Mouse (Mus musculus) neural tube, embryonic 13.5 days (tissue): ENCODE results near the gene Zim1. TPM values are rescaled to one million over a fixed set of nuclear protein-coding genes. Genes with fewer than 3 reads are reported as not detected.

Experiments
- ATAC-seq: fragments of 200-750 bp; cut with Nextera tagmentation; 2 replicates; pipeline ENCODE4 v1.8.0; 2017; ENCODE audit warnings: low read depth, mild to moderate bottlenecking, moderate TSS enrichment, moderate library complexity
- H3K27ac ChIP-seq: fragments of 300-500 bp; sonication (generic); replicated peaks from 2 replicates; pipeline ENCODE4 v1.5.1; 2015; ENCODE audit warnings: moderate library complexity, mild to moderate bottlenecking, inconsistent platforms
- H3K27me3 ChIP-seq: fragments of 300-500 bp; sonication (generic); 2 replicates; pipeline ENCODE4 v1.6.1; 2015; ENCODE audit warnings: mild to moderate bottlenecking, inconsistent platforms
- H3K36me3 ChIP-seq: fragments of 300-500 bp; sonication (generic); 2 replicates; pipeline ENCODE4 v1.6.1; 2015; ENCODE audit warnings: mild to moderate bottlenecking, inconsistent platforms
- H3K4me1 ChIP-seq: fragments of 300-500 bp; sonication (generic); replicated peaks from 2 replicates; pipeline ENCODE4 v1.6.1; 2015; ENCODE audit warnings: inconsistent platforms
- H3K4me2 ChIP-seq: fragments of 300-500 bp; sonication (generic); 2 replicates; pipeline ENCODE4 v1.6.1; 2015; ENCODE audit warnings: inconsistent platforms, mild to moderate bottlenecking, moderate library complexity
- H3K4me3 ChIP-seq: fragments of 300-500 bp; sonication (generic); 2 replicates; pipeline ENCODE4 v1.5.1; 2015; ENCODE audit warnings: mild to moderate bottlenecking, inconsistent platforms
- H3K9ac ChIP-seq: fragments of 300-500 bp; sonication (generic); 2 replicates; pipeline ENCODE4 v1.6.1; 2015; ENCODE audit warnings: moderate library complexity, mild to moderate bottlenecking, inconsistent platforms
- H3K9me3 ChIP-seq: fragments of 300-500 bp; sonication (generic); 2 replicates; pipeline ENCODE4 v1.6.1; 2016; ENCODE audit warnings: inconsistent platforms
- WGBS: fragments of 180-500 bp; shearing (Covaris S2); methylation state at CpG from one replicate; pipeline ENCODE4 v1.1.7; 2015; 5-methylcytosine and 5-hydroxymethylcytosine counted together
- polyA plus RNA-seq: library from polyadenylated mRNA; unstranded; fragments of >200 nt; fragmentation: Nextera tagmentation; extraction: Ambion mirVana; gene quantifications from 2 replicates; pipeline ENCODE4 v1.2.1, GENCODE M21; 2015

Gene Zim1
- polyA plus RNA-seq = 2.6 and 3.0 TPM in 2 replicates

DNA sequence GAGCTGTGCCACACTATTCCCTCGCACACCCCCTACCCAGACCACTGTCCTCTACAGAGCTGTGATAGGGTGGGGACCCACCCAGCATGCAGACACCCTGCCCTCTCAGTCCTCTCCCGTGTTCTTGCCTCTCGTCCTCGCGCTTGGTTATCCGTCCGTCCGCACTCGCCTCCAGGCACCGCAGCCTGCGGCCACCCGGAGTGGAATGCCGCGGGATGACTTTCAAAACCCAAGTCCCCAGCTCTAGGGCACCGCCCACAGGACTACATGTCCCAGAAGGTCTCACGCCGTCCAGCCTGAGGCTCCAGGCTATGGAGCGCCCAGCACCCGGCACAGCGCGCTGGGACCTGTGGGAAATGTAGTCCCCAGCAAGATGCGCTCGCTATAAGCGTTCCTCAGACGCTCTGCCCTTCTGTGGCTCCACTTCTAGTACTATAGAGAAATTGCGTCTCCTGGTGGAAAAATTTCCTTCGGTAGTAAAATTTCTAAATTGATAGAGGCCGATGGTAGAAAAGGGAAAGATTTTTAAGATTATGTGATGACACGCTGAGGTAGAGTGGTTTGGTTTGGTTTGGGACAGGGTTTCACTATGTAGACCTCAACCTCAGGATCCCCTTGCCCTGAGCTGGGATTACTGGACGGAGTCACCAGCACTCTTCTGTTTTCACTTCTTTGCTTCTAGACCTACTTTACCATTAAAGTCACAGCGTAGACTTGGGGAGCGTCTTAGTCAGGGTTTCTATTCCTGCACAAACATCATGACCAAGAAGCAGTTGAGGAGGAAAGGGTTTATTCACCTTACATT, at the start of gene Zim1:
Gene Zim1 (minus strand): TSS at position 210 of the 805 bp plus-strand sequence.
- H3K4me2 ChIP-seq = peak within 1 kb of the TSS; percentile 76
- ATAC-seq = peak; percentile 100
- H3K27me3 ChIP-seq = no peaks in the 10 kb centered on the region
- H3K9ac ChIP-seq = peak within 1 kb of the TSS; percentile 64
- H3K4me1 ChIP-seq = no peaks in the 10 kb centered on the region
- H3K4me3 ChIP-seq = peak within 1 kb of the TSS; percentile 47
- H3K27ac ChIP-seq = no peak within 1 kb of the TSS
- 11% methylated on average over 32 of the region's 32 CpGs for WGBS
- H3K36me3 ChIP-seq = 0 out of 2 replicates have a peak, but pooled peaks cover 2% of the 10 kb centered on the region
- H3K9me3 ChIP-seq = no peaks in the 10 kb centered on the region

DNA sequence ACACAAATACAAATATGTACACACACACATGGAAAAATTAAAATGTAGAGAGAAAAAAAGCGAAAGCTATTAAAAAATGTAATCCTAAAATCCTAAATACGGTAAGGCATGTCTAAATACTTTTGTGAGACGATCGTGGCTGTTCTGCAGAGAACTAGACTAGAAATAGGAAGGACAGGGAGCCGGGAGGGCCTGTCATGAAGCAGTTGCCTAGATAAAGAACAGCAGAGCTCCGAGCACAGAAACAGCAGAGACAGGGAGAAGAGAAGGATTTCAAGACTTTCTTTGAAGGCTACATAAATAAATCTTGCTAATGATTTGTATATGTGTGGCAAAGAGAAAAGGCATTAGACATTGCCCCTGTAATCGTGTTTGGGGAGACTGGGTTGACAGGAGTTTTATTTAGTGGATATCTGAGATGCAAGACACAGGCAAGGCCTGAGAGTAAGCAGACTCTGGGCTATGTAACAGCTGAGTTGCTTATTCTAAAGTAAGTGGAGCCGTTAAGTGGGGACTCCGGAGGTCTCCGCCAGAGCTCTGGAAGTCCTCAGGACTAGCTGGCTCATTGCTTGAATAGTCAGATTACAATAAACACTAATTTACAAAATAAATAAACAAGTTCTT, 48.1 kb upstream of the Zim1 start:
- no peak overlapping the region for H3K4me2 ChIP-seq
- peak overlapping the region; percentile 43; the same call in 1 of the 2 replicates for H3K27ac ChIP-seq
- no peaks in the 10 kb centered on the region for H3K9me3 ChIP-seq
- no peak overlapping the region for H3K4me3 ChIP-seq
- no peaks in the 10 kb centered on the region for H3K36me3 ChIP-seq
- peaks cover 24% of the 10 kb centered on the region; the same call in 1 of the 2 replicates for H3K4me1 ChIP-seq
- ATAC-seq = no peak
- H3K9ac ChIP-seq = no peak overlapping the region
- no peaks in the 10 kb centered on the region for H3K27me3 ChIP-seq
- 73% methylated on average over 10 of the region's 10 CpGs for WGBS

DNA sequence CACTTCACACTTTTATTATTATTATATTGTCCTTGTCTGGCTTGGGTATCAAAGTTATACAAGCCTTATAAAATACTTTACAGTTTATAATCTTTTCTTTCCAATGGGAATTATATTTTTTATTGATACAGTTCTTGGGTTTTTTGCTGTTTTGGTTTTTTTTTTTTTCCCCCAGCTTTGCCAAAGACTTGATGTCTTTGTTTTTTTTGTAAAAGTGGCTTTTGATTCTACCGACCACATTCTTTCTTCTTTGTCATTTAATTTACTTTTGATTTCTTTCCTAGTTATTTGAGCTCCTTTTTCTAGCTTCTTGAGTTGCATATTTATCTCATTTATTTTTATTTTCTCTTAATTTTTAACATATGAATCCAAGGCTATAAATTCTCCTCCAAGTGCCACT, 39.8 kb upstream of the Zim1 start:
- H3K4me1 ChIP-seq = no peaks in the 10 kb centered on the region; the same call in 1 of the 2 replicates
- no peaks in the 10 kb centered on the region for H3K36me3 ChIP-seq
- no peak overlapping the region for H3K9ac ChIP-seq
- H3K27me3 ChIP-seq = no peaks in the 10 kb centered on the region
- H3K27ac ChIP-seq = no peak overlapping the region
- no peak for ATAC-seq
- no peak overlapping the region for H3K4me2 ChIP-seq
- no peaks in the 10 kb centered on the region for H3K9me3 ChIP-seq
- 78% methylated on average over 1 of the region's 1 CpGs for WGBS
- no peak overlapping the region for H3K4me3 ChIP-seq

DNA sequence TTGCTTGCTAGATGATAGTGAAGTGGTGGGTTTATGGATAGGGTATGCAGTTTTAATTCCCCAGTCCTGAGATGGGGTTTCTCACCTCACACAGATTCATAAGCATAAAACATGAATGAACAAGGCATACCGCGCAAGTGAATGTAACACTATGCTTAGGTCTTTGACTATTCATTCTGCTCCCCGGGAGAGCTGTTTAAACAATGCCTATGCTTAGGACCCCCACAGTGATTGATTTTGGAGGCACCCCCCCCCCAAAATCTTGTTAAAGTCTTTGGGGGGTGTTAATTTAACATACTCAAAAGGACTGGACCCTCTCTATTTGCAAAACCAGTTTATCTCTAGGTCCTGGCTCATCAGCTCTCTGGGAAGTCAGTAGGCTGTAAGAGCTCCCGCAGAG, 35.7 kb upstream of the Zim1 start:
- H3K27ac ChIP-seq = peak overlapping the region; percentile 56
- peak overlapping the region; percentile 55 for H3K4me2 ChIP-seq
- WGBS = 59% methylated on average over 4 of the region's 4 CpGs
- peaks cover 27% of the 10 kb centered on the region; the same call in 1 of the 2 replicates for H3K9me3 ChIP-seq
- peak overlapping the region; percentile 61 for H3K9ac ChIP-seq
- ATAC-seq = no peak
- H3K27me3 ChIP-seq = no peaks in the 10 kb centered on the region
- H3K36me3 ChIP-seq = no peaks in the 10 kb centered on the region
- H3K4me3 ChIP-seq = peak overlapping the region; percentile 56
- peaks cover under 1% of the 10 kb centered on the region; the same call in 1 of the 2 replicates for H3K4me1 ChIP-seq

DNA sequence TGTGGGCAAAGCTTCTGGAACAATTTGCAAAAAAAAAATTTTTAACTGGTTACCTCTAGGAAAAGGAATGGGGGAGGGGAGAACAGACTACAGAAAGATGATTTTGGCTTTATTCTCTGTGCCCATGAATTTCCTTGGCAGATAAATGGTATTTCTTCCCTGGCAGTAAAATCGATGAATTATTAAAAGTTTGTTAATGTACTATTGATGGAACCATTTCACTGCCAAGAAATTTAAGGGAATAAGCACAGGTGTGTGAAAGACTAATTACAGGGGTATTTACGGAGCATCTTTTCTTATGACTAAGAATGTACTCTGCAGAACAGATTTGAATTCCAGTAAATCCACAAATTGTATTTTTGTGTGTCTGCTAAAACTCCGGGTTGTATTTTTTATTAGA, 35.1 kb upstream of the Zim1 start:
- Histone ChIP-seq H3K36me3 (no peaks in the 10 kb centered on the region), H3K27me3 (no peaks in the 10 kb centered on the region), H3K9ac (peak overlapping the region; percentile 61), H3K9me3 (peaks cover 27% of the 10 kb centered on the region; the same call in 1 of the 2 replicates), H3K27ac (no peak overlapping the region), H3K4me1 (peaks cover 6% of the 10 kb centered on the region; the same call in 1 of the 2 replicates), H3K4me3 (peak overlapping the region; percentile 56), H3K4me2 (peak overlapping the region; percentile 55)
- 52% methylated on average over 3 of the region's 3 CpGs for WGBS
- no peak for ATAC-seq

DNA sequence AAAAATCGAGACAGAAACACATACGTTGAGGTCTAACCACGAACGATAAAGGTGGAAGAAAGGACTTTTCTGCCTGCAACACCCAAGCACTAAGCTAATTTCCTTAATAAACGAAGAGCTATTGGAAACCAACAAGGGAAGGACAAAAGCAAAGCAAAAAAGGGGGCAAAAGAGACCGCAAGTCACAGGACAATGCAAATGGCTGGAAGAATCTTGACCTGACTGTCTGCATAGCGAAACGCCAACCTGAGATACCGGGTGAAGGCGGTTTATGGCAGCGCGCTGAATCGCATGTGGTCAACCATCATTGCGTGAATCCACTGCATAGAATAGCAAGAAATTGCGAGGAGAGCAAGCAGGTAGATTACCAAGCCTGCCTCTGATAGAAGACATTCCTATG, 34.6 kb upstream of the Zim1 start:
- H3K27me3 ChIP-seq = no peaks in the 10 kb centered on the region
- H3K4me1 ChIP-seq = peaks cover 6% of the 10 kb centered on the region; the same call in 1 of the 2 replicates
- 45% methylated on average over 15 of the region's 15 CpGs for WGBS
- peak overlapping the region; percentile 97 for H3K27ac ChIP-seq
- peaks cover 27% of the 10 kb centered on the region; the same call in 1 of the 2 replicates for H3K9me3 ChIP-seq
- H3K4me2 ChIP-seq = peak overlapping the region; percentile 55
- H3K9ac ChIP-seq = peak overlapping the region; percentile 61
- H3K36me3 ChIP-seq = no peaks in the 10 kb centered on the region
- H3K4me3 ChIP-seq = peak overlapping the region; percentile 56
- ATAC-seq = no peak

DNA sequence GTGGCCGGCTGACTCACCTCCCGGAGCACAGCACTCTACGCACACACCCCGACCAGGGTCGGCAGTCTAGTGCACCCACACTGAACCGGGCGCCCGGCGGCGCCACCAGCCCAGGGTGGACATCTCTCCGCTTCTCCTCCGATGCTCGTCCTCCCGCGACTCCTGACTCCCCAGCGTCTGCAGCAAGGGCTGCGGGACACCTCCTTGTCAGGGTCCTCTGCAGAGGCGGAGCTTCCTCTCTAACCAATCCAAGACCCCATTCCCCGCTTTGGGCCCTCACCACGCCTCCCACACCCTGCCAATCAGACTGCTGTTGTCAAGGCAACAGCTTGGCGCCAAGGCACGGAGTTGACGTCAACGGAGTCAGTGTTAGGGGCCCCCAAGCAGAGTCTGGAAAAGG, 34.0 kb upstream of the Zim1 start, which contains the start of the genes Peg3 and Usp29:
Gene Peg3 (minus strand): TSS at position 191 of the 400 bp plus-strand sequence.
Gene Usp29 (plus strand): TSS at position 338 of the 400 bp plus-strand sequence.
- H3K9ac ChIP-seq = peak within 1 kb of the TSS; percentile 76
- H3K27me3 ChIP-seq = no peaks in the 10 kb centered on the region
- peak within 1 kb of the TSS; percentile 56 for H3K4me3 ChIP-seq
- H3K9me3 ChIP-seq = peaks cover 27% of the 10 kb centered on the region; the same call in 1 of the 2 replicates
- ATAC-seq = peak; percentile 24
- peaks cover 3% of the 10 kb centered on the region; the same call in 1 of the 2 replicates for H3K36me3 ChIP-seq
- H3K27ac ChIP-seq = peak within 1 kb of the TSS; percentile 97
- peak within 1 kb of the TSS; percentile 55 for H3K4me2 ChIP-seq
- H3K4me1 ChIP-seq = peaks cover 6% of the 10 kb centered on the region; the same call in 1 of the 2 replicates
- 37% methylated on average over 24 of the region's 24 CpGs for WGBS

DNA sequence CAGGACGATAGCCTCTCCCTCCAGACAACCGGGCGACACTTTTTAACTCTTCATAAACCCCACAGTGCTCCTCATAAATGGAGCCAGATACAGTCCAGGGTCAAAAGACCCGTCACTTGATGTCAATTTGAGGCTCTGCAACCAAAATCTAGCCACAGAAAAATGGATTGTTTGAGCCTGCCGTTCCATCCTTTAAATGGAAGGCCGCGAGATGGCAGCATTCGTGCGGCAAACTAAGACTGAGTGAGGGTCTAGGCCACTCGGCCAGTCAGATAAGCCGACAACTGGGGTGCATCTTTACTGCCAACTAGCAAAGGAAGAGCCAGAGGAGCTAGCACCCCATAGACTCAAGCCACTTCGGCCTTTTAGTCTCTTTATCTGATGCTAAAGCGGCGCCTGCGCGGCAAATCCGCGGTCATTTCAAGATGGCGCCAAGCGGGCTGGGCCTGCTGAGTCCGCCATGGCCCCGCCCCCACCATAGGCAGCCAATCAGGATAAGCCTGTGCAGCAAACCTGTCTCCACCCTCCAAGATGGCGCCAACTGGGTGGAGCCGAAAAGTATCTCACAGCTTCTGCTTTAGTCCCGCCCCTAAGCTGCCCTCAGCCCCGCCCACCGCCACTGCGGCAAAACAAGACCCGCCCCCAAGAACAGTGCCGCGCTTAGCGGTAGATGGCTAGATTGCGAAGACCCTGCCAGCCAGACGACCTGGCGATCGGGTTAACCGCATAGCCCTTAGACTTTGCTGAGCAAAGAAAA, 33.0 kb upstream of the Zim1 start:
- Histone ChIP-seq H3K27ac (peak overlapping the region; percentile 97), H3K4me2 (peak overlapping the region; percentile 55), H3K4me1 (peaks cover 6% of the 10 kb centered on the region; the same call in 1 of the 2 replicates), H3K9ac (peak overlapping the region; percentile 76), H3K36me3 (peaks cover 13% of the 10 kb centered on the region; the same call in 1 of the 2 replicates), H3K9me3 (peaks cover 27% of the 10 kb centered on the region; the same call in 1 of the 2 replicates), H3K27me3 (no peaks in the 10 kb centered on the region), H3K4me3 (peak overlapping the region; percentile 56)
- 51% methylated on average over 37 of the region's 37 CpGs for WGBS
- ATAC-seq = peak; percentile 58

DNA sequence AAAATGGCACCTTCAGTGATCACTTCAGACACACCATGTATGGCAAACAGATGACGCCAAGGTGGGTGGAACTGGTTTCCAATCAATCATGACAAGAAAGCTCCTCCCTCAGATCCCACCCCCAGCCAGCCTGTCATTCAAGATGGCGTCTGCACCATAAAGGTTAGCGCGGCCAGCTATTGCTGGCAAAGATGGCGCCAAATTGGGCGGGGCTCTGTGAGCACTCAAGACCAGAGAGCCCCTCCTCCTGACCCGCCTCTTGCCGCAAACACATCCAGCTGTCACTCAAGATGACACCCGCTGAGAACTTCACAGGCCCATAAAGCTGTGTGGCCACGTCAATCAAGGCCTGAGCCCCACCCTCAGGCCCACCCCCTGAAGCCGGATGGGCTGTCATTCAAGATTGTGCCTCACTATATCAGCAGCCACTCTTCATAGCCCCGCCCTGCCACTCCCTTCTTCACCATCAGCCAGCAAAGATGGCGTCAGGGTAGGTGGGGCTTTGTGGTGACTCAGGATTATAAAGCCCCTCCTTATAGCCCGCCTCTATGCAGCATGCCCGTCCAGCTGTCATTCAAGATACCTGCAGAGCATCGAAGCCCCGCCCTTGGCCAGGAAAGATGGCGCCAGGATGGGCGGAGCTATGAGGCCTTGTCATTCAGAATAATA, 32.1 kb upstream of the Zim1 start:
- Histone ChIP-seq H3K27me3 (no peaks in the 10 kb centered on the region), H3K9ac (0 out of 2 replicates have a peak overlapping the region, but pooled peaks have one; percentile 52), H3K36me3 (peaks cover 18% of the 10 kb centered on the region), H3K27ac (peak overlapping the region; percentile 97), H3K9me3 (peaks cover 27% of the 10 kb centered on the region; the same call in 1 of the 2 replicates), H3K4me3 (peak overlapping the region; percentile 56), H3K4me1 (peaks cover 6% of the 10 kb centered on the region; the same call in 1 of the 2 replicates), H3K4me2 (peak overlapping the region; percentile 55)
- peak; percentile 82 for ATAC-seq
- 54% methylated on average over 19 of the region's 19 CpGs for WGBS

DNA sequence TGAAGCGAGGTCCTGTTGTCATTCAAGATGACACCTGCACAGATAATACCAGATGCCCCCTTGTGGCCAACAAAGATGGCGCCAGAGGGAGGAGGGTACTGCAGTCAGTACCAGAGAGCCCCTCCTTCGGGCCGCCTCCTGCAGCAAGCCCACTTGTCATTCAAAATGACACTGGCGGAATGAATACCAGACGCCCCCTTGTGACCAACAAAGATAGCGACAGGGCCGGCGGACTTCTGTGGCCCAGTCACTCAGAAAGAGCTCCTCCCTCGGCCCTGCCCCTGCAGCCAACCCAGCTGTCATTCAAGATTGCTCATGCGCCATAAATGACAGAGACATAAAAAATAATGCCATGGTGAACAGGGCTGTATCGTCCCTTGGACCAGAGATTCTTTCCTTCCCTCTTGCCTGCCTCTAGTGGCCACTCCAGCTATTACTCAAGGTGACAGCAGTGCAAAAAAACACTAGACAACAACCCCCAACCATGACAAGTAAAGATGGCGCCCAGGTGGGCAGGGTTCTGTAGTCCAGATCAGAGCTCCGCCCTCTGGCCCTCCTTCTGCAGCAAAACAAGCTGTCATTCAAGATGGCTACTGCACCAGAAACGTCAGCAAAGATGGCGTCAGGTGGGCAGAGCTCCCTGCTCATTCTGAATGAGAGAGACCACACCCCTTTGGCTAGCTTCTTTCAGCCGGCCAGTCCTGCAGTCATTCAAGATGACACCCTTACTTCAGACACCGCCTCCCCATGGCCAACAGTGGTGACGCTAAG, 31.3 kb upstream of the Zim1 start:
- Histone ChIP-seq H3K4me3 (peak overlapping the region; percentile 56), H3K27ac (peak overlapping the region; percentile 97), H3K9me3 (peaks cover 27% of the 10 kb centered on the region; the same call in 1 of the 2 replicates), H3K36me3 (peaks cover 20% of the 10 kb centered on the region), H3K9ac (peak overlapping the region; percentile 52; the same call in 1 of the 2 replicates), H3K4me1 (peaks cover 6% of the 10 kb centered on the region; the same call in 1 of the 2 replicates), H3K27me3 (no peaks in the 10 kb centered on the region), H3K4me2 (peak overlapping the region; percentile 43)
- WGBS = 58% methylated on average over 19 of the region's 19 CpGs
- peak; percentile 60 for ATAC-seq
